Mouse (Mus musculus): ENCODE measurements at regions not wholly inside any gene's neighbourhood (a gene's known extent, or its start where the extent isn't known, plus 50 kb on each side); places are given as distances from the start of the nearest gene placed in this dataset.

DNA sequence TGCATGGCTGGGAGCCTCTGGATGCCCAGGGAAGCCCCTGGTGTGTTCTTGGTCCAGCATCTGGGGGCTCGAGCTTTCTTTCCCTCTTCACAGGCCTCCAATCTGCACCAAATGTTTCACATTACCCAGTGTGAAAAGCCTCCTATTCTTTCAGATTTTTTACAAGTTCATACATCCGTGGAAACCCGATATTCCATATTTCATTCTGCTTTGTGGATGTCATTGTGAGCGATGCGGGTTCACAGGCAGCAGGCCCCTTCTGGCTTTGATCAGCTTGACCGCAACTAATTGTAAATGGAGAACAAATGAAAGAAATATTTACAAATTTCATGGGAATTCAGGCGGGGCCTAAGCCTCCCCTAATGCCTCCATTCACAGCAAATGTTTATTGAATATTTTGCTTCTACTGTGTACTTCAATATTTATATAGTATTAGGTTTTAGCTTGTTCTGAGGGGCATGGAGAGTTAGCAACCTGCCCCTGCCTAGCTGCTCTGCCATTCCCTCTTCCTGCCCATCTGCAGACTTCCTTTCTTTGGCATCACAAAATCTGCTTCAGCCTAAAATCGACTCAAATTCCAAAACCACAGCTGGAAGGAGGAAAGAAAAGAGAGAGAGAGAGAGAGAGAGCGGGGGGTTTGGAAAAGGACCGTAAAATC lies 251.6 kb downstream of the Dmrt2 start:
- TF ChIP-seq CTCF (IDR thresholded peaks at IDR 0.05; ENCODE audit: borderline replicate concordance, control insufficient read depth, extremely low read depth, insufficient read depth, low read length, poor library complexity) (no peak), POLR2A (IDR thresholded peaks at IDR 0.05; ENCODE audit: control insufficient read depth, extremely low read depth, insufficient read depth, low read length, poor library complexity) (no peak)
- H3K4me3 ChIP-seq (ENCODE audit: control insufficient read depth, insufficient read depth, low read length), result no peak overlapping the region
- H3K4me1 ChIP-seq (replicated peaks; ENCODE audit: control insufficient read depth, insufficient read depth, low read length), result no peaks in the 10 kb centered on the region
- no peak for DNase-seq
- no peaks in the 10 kb centered on the region for H3K36me3 ChIP-seq (ENCODE audit: control insufficient read depth, insufficient read depth, low read length)
- WGBS, result 83% methylated on average over 10 of the region's 10 CpGs
- H3K27me3 ChIP-seq (ENCODE audit: control insufficient read depth, insufficient read depth, low read length), result no peaks in the 10 kb centered on the region
- no peak overlapping the region for H3K27ac ChIP-seq (ENCODE audit: control insufficient read depth, insufficient read depth, low read length)

GRCm38 (mm10) chr19:25924385-25924769 lies 252.2 kb downstream of the Dmrt2 start:
- WGBS, result 51% methylated on average over 5 of the region's 5 CpGs
- Histone ChIP-seq H3K36me3 (ENCODE audit: control insufficient read depth, insufficient read depth, low read length) (no peaks in the 10 kb centered on the region), H3K4me1 (replicated peaks; ENCODE audit: control insufficient read depth, insufficient read depth, low read length) (no peaks in the 10 kb centered on the region), H3K4me3 (ENCODE audit: control insufficient read depth, insufficient read depth, low read length) (no peak overlapping the region), H3K27ac (ENCODE audit: control insufficient read depth, insufficient read depth, low read length) (no peak overlapping the region), H3K27me3 (ENCODE audit: control insufficient read depth, insufficient read depth, low read length) (no peaks in the 10 kb centered on the region)
- TF ChIP-seq CTCF (IDR thresholded peaks at IDR 0.05; ENCODE audit: borderline replicate concordance, control insufficient read depth, extremely low read depth, insufficient read depth, low read length, poor library complexity) (no peak), POLR2A (IDR thresholded peaks at IDR 0.05; ENCODE audit: control insufficient read depth, extremely low read depth, insufficient read depth, low read length, poor library complexity) (no peak)
- no peak for DNase-seq

DNA sequence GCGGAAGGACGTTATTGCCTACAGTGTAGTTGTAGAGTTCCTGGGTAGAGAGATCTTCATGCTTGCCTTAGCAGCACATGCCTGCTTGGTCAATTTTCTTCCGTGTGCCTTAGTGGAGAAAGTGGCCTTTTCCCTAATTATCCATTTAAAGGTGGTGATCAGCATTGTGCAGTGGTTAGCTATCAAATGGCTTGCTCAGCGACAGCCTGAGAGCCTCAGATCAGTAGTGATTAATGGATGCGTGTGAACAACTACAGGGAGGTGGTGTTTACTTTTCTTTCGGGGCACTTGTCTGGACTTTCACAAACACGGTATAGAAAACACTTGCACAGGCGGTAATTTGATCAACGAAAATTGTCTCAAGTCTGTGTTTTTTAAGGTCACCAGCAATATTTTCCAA lies 255.0 kb downstream of the Dmrt2 start:
- Histone ChIP-seq H3K27me3 (ENCODE audit: control insufficient read depth, insufficient read depth, low read length) (no peaks in the 10 kb centered on the region), H3K4me3 (ENCODE audit: control insufficient read depth, insufficient read depth, low read length) (no peak overlapping the region), H3K36me3 (ENCODE audit: control insufficient read depth, insufficient read depth, low read length) (no peaks in the 10 kb centered on the region), H3K27ac (ENCODE audit: control insufficient read depth, insufficient read depth, low read length) (no peak overlapping the region), H3K4me1 (replicated peaks; ENCODE audit: control insufficient read depth, insufficient read depth, low read length) (no peaks in the 10 kb centered on the region)
- WGBS, result 75% methylated on average over 9 of the region's 9 CpGs
- no peak for DNase-seq
- no peak for TF ChIP-seq CTCF (IDR thresholded peaks at IDR 0.05; ENCODE audit: borderline replicate concordance, control insufficient read depth, extremely low read depth, insufficient read depth, low read length, poor library complexity)
- no peak for TF ChIP-seq POLR2A (IDR thresholded peaks at IDR 0.05; ENCODE audit: control insufficient read depth, extremely low read depth, insufficient read depth, low read length, poor library complexity)

- Histone ChIP-seq H3K4me3 (ENCODE audit: control insufficient read depth, insufficient read depth, low read length) (no peak overlapping the region), H3K36me3 (ENCODE audit: control insufficient read depth, insufficient read depth, low read length) (no peaks in the 10 kb centered on the region), H3K27ac (ENCODE audit: control insufficient read depth, insufficient read depth, low read length) (no peak overlapping the region), H3K4me1 (replicated peaks; ENCODE audit: control insufficient read depth, insufficient read depth, low read length) (no peaks in the 10 kb centered on the region), H3K27me3 (ENCODE audit: control insufficient read depth, insufficient read depth, low read length) (no peaks in the 10 kb centered on the region)
- WGBS, result 80% methylated on average over 9 of the region's 9 CpGs
- no peak for DNase-seq
- TF ChIP-seq CTCF (IDR thresholded peaks at IDR 0.05; ENCODE audit: borderline replicate concordance, control insufficient read depth, extremely low read depth, insufficient read depth, low read length, poor library complexity) (no peak), POLR2A (IDR thresholded peaks at IDR 0.05; ENCODE audit: control insufficient read depth, extremely low read depth, insufficient read depth, low read length, poor library complexity) (no peak)
Measured at GRCm38 (mm10) chr19:25937343-25937742, 265.1 kb downstream of the Dmrt2 start.

DNA sequence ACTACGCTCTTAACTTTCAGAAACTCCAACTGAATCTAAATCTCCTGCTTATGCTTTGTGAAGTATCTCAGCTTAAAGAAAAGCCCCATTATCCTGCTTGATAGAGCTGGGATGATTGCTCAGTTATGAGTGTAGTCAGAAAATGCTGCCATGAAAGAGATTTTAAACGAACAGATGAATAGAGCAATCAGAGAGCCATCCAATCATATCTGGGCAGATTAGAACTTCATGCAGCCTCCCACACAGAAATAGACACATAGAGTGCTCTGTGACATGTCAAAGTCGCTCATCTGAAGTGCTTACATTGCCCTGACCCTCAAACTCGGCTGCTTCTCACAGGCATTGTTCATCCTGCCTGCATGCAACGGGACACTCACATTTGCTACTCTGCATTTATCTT lies 299.0 kb downstream of the Dmrt2 start:
- H3K27me3 ChIP-seq (ENCODE audit: control insufficient read depth, insufficient read depth, low read length), result no peaks in the 10 kb centered on the region
- DNase-seq, result no peak
- no peak overlapping the region for H3K4me3 ChIP-seq (ENCODE audit: control insufficient read depth, insufficient read depth, low read length)
- 82% methylated on average over 5 of the region's 5 CpGs for WGBS
- no peak overlapping the region for H3K27ac ChIP-seq (ENCODE audit: control insufficient read depth, insufficient read depth, low read length)
- no peak for TF ChIP-seq CTCF (IDR thresholded peaks at IDR 0.05; ENCODE audit: borderline replicate concordance, control insufficient read depth, extremely low read depth, insufficient read depth, low read length, poor library complexity)
- no peak for TF ChIP-seq POLR2A (IDR thresholded peaks at IDR 0.05; ENCODE audit: control insufficient read depth, extremely low read depth, insufficient read depth, low read length, poor library complexity)
- no peaks in the 10 kb centered on the region for H3K4me1 ChIP-seq (replicated peaks; ENCODE audit: control insufficient read depth, insufficient read depth, low read length)
- H3K36me3 ChIP-seq (ENCODE audit: control insufficient read depth, insufficient read depth, low read length), result no peaks in the 10 kb centered on the region

DNA sequence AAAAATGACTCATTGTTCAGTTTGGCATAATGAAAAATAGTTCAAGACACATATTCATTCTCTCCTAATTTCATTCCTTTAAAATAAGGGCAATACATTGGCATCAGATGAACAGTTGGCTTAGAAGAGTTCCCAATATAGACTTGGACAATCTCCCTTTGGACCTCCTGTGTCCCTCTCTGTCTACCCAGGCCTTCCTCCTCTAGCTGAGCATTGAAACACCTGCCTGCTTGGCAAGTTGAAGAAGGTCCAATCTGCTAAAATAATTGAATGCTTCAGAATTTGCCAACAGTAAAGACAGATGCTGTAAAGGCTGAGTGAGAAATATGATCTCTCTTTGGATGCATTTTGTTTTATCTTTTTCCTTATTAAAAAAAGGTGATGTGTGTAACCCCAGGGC lies 303.0 kb downstream of the Dmrt2 start:
- H3K36me3 ChIP-seq (ENCODE audit: control insufficient read depth, insufficient read depth, low read length), result no peaks in the 10 kb centered on the region
- DNase-seq, result no peak
- no peaks in the 10 kb centered on the region for H3K27me3 ChIP-seq (ENCODE audit: control insufficient read depth, insufficient read depth, low read length)
- TF ChIP-seq POLR2A (IDR thresholded peaks at IDR 0.05; ENCODE audit: control insufficient read depth, extremely low read depth, insufficient read depth, low read length, poor library complexity) (no peak), CTCF (IDR thresholded peaks at IDR 0.05; ENCODE audit: borderline replicate concordance, control insufficient read depth, extremely low read depth, insufficient read depth, low read length, poor library complexity) (no peak)
- H3K27ac ChIP-seq (ENCODE audit: control insufficient read depth, insufficient read depth, low read length), result no peak overlapping the region
- no peaks in the 10 kb centered on the region for H3K4me1 ChIP-seq (replicated peaks; ENCODE audit: control insufficient read depth, insufficient read depth, low read length)
- no peak overlapping the region for H3K4me3 ChIP-seq (ENCODE audit: control insufficient read depth, insufficient read depth, low read length)

DNA sequence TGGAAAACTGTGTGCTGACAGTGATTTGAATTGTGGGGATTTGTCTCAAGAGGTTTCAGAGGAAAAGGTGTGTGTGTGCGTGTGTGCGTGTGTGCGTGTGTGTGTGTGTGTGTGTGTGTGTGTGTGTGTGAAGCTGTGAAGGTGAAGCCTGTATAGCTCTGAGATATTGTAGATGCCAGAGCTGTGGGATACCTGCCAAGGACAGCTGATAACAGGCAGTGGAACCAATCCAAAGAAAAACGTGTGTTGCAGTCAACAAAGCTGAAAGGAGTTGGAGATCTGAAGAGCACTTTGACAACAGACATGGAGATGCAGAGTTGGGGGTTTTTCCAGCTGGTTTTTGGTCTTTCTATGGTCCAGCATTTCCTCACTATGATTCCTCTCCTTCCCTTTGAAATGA lies 308.1 kb downstream of the Dmrt2 start:
- Histone ChIP-seq H3K27ac (ENCODE audit: control insufficient read depth, insufficient read depth, low read length) (no peak overlapping the region), H3K36me3 (ENCODE audit: control insufficient read depth, insufficient read depth, low read length) (no peaks in the 10 kb centered on the region), H3K4me3 (ENCODE audit: control insufficient read depth, insufficient read depth, low read length) (no peak overlapping the region), H3K27me3 (ENCODE audit: control insufficient read depth, insufficient read depth, low read length) (no peaks in the 10 kb centered on the region), H3K4me1 (replicated peaks; ENCODE audit: control insufficient read depth, insufficient read depth, low read length) (no peaks in the 10 kb centered on the region)
- DNase-seq, result no peak
- WGBS, result 88% methylated on average over 4 of the region's 4 CpGs
- TF ChIP-seq CTCF (IDR thresholded peaks at IDR 0.05; ENCODE audit: borderline replicate concordance, control insufficient read depth, extremely low read depth, insufficient read depth, low read length, poor library complexity) (no peak), POLR2A (IDR thresholded peaks at IDR 0.05; ENCODE audit: control insufficient read depth, extremely low read depth, insufficient read depth, low read length, poor library complexity) (no peak)

All from thymus, adult 2 months (tissue).